Mouse (Mus musculus) right cerebral cortex, postnatal 10 days (tissue): ENCODE measurements at regions not wholly inside any gene's neighbourhood (a gene's known extent, or its start where the extent isn't known, plus 50 kb on each side); places are given as distances from the start of the nearest gene placed in this dataset.

Source experiments
- DNase-seq, 2 experiments: peaks; one replicate each; pipeline ENCODE4 v3.0.0; 2021; ENCODE audit warnings: low spot score in 2 of 2

DNA sequence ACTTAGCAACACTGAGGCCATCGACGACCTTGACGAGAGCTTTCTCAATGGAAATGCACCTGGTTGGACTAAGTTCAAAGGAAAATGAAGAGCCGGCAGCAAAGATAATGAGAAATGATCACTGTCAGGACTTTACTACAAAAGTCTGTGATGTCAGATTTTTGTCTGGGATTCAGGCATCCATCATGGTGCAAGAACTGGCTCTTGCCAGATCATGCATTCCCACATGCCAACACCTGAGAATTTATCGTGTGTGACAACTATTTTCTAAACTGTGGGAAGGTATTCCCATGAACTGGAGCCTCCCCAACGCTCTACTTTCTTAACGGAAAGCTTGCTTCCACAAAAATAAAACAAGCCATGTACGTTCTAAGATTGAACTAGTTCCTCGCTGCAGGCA lies 58.1 kb downstream of the Irx6 start:
- DNase-seq: no peak

DNA sequence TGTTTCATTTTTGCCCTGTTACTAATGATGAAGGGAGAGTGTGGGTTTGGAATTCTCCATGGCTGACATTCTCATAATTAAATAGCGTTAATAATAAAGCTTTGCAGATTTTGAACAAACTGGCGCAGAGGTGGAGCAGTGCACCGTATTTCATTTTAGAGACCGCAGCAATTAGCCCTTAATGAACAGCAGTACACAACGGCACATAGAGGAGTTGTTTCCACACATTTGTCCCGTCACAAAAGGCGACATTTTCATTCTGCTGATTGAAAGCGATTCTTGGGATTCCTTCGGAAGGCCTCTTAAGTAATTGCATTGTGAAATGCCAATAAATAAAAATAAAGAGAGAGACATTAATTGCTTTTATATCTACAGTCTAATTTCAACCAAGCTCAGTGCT lies 61.6 kb downstream of the Irx6 start:
- no peak for DNase-seq

DNA sequence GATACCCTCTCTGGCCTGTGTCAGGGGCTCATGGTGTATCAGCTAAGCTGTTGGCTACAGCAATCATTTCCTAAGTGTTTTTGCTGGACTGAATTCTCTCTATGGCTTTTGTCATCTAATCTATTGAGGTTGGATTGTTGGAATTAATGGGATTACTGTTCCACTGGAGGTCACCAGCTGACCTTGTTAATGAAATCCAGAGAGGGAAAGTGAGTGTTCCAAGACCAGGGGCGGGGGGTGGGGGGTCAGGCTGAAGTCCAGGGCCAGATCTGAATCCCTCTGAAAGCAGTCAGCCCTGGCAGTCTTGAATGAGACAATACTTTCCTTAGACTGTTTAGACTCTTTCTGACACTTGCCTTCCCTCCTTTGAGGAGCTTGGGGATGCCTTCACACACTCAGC lies 64.0 kb downstream of the Irx6 start:
- no peak for DNase-seq

DNA sequence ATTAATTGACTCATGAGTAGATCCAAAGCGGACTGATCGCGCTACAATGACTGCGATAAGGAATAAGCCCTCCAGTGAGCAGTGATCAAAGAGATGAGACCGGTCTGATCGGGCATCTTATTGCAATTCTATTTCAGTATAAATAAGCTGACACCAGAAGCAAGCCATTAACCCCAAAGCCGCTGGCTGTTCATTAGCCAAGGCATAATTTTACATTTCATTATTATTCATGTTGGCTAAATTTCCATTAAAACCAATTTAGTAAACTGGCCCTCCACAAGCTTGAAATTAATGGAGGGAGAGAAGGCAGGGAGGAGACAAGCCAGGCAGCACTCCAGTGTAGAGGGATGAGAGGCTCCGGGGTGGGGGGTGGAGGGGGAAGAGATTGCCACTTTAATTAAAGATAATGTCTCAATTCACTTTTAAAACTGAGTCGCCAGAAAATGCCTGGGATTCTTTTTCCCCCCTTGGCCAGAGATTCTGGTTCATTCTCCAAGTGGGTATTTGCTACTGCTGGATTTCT lies 66.3 kb downstream of the Irx6 start:
- DNase-seq: no peak

- no peak for DNase-seq
Measured at GRCm38 (mm10) chr8:92741836-92742235, 67.7 kb downstream of the Irx6 start.

DNA sequence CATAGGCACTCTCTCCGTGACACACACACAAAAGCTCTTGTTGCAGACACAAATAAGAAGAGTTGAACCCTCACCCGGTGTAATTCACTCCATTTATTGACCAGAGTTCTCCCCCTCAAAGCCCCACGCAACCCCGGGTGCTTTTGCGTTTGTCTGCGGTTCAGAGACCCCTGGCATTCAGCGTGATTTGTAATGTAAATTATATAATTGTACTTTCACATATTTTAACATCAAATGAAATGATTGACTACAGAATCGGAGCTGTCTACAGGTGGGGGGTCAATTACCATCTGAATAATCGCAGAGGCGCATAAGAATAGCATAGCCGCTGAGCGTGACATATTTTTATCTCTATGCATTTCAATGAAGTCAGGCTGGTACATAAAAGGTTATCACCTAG lies 69.0 kb downstream of the Irx6 start:
- DNase-seq: no peak

DNA sequence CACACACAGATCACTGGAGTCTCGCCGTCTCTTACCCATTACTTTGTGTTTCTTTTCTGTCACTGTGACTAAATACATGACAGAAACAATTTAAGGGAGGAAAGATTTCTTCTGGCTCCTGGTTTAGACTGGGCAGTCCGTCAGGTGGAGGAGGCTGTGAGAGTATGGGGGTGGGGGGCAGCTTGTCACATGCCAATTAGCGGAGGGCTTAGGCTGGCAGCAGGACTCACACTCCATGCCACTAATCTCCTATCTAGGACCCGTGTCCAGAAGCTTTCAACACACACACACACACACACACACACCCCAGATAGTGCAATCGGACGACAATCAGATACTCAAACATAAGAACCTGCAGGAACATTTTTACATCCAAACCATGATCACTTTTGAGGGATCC lies 73.0 kb downstream of the Irx6 start:
- no peak for DNase-seq

- DNase-seq: peak in 1 of 2 experiments; percentile 27
Measured at GRCm38 (mm10) chr8:92747951-92748350, 73.9 kb downstream of the Irx6 start.

GRCm38 (mm10) chr8:92759848-92760247 lies 67.2 kb upstream of the Mmp2 start:
- no peak for DNase-seq

DNA sequence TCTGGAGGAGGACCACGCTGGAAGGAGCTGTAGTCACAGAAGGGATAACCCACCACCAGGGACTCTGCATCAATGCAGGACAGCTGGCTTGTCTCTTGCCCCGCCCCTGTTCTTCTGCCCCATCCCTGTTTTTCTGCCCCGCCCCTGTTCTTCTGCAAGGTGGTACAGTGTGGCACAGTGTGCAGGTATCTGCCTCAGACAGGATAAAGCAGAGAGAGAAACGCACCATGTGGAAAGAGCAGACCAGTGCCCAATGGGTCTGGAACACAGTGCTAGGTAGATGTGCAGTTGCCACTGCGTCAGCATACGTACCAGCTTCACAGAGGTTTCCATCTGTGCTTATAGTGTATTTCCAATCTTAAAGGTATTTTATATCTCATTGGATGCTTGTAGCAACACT lies 66.2 kb upstream of the Mmp2 start:
- no peak for DNase-seq

- no peak for DNase-seq
Measured at GRCm38 (mm10) chr8:92761959-92762600, 65.0 kb upstream of the Mmp2 start.

GRCm38 (mm10) chr8:92771856-92772650 lies 55.0 kb upstream of the Mmp2 start:
- DNase-seq: no peak

GRCm38 (mm10) chr8:92772826-92773225 lies 54.3 kb upstream of the Mmp2 start:
- DNase-seq: no peak

DNA sequence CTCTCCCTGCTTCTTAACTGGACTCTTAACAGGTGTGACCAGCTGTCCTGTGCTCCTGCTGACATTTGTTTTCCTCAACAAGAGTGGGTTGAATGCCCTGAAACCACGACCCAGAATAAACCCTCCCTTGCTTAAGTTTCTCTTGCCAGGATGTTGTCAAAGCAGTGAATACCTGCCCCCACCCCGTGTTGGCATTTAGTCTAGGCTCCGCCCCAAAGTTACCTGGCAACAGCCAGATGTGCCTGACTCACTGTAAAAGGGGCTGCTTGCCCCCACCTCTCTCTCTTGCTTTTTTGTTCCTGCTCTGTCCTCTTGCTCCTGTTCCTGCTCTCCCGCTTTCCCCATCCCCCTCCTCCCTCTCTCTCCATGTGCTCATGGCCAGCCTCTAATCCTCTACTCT lies 51.9 kb upstream of the Mmp2 start:
- no peak for DNase-seq

DNA sequence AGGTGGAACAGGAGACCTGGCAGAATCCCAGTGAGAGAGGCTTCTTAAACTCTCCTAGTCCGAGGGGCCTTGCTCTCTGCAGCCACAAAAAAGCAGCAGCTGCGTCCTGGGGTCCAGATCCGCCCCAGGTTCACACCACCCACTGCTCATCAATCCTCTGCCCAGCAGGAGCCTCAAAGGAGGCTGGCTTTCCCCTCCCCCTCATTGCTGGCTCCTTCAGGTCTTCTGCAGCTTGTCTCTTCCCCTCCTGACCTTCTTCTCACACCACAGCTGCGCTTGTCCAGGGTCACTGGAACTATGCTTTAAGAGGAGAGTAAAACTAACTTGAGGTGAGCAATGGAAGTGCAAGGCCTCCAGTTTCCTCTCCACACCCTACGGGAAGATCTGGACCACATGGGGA lies 50.0 kb upstream of the Mmp2 start:
- DNase-seq: no peak
